Mouse (Mus musculus) ZHBTc4 (cell line): ENCODE results near the gene Cbll1.

Experiments
- DNase-seq: peaks from one replicate; pipeline ENCODE4 v3.0.0-alpha.2; 2011; ENCODE audit warnings: low read depth, low spot score

The Cbll1 gene

DNA sequence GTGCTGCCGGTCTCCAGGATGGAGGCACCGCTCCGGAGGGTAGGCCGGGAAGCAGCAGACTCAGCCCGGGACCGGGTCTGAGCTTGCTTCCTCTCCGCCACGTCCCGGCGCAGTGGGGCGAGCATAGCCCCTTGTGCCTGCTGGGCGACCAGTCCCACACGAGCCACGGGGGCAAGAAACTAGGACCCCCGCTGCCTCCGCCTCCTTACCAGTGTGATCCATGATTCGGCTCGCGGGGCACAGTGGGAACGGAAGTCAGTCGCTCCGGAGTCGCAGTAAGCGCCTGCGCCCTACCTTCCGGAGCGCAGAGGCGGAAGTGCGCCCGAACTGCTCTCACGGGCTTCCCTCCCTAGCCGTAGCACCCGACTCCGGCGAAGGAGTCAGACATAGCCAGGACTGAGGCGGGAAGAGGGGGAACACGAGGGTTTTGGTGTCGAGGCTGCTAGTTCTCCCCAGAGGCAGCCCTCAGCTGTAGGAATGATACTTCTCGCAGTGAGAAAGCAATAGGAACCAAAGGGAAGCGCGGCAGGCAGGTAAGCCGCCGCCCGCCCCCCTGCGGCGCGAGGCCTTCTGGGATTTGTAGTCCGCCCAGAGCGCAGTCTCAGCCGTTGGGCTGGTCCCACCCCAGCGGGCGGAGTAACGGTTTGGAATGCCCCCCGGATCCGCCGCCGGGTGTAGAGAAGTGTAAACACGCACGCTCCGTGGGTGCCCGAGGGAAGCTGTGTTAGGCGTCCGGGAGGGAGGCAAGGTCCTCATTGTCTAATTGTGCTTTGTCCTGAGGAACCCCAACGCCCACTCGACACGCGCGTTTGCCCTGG is at the start of gene Cbll1:
TSS of gene Cbll1 (minus strand) at position 303 of the 818 bp plus-strand sequence.
- peak; percentile 97 for DNase-seq

DNA sequence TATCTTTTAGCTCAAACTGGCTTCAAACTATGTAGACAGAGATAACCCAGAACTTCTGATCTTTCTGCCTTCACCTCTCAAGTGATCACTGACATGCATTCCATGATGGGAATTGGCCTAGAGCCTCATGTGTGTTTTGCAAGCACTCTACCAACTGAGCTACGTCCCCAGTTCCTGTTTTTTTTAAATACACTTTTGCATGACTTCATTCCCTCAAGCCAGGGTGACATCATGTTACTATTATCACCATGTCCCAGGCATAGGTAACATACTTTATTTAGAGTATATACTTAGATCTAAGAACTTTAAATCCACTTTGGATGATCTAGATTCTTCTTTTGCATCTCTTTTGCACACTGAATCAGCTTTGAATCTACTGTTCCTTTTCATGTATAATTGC is 46.6 kb upstream of the Cbll1 start:
- no peak for DNase-seq

DNA sequence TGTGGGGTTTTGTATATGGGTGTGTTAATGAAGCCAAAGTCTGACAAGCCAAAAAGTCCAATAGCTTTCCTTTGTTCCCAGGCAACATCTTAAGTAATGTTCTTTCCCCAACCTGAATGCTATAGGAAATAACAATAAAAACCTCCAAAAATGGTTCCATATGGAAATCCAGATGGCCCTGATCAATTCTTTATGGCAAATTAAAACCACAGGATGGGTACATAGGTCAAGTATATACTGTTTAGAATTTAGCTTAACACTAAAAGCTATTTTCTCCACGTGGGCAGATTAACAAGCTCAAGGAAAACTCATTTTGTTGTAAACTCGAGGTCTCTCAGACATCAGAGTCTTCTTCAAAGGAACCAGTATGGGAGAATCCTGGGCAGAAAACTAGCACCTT is 45.8 kb upstream of the Cbll1 start:
- no peak for DNase-seq

DNA sequence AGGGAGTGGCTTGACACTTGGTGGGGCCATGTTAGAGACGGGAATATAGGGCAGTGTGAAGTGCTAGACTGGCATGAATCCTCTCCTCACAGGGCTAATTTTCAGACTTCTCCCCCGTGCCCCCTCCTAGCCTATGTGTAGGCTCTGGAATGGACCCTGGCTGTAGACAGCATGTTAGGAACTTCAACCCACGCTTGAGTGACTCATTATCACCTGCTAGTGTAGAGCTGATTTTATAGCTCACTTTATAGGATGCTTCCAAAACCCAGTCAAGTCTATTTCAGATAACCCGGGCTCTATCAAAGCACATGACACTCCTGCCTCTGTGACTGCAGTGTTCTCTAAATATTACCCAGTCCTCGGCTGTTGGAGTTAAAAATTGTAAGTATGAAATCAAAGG is 42.1 kb upstream of the Cbll1 start:
- DNase-seq: no peak

GRCm38 (mm10) chr12:31539783-31540182 is 40.4 kb upstream of the Cbll1 start:
- no peak for DNase-seq

- no peak for DNase-seq
These were observed 38.3 kb upstream of the Cbll1 start for GRCm38 (mm10) chr12:31537515-31538230.

DNA sequence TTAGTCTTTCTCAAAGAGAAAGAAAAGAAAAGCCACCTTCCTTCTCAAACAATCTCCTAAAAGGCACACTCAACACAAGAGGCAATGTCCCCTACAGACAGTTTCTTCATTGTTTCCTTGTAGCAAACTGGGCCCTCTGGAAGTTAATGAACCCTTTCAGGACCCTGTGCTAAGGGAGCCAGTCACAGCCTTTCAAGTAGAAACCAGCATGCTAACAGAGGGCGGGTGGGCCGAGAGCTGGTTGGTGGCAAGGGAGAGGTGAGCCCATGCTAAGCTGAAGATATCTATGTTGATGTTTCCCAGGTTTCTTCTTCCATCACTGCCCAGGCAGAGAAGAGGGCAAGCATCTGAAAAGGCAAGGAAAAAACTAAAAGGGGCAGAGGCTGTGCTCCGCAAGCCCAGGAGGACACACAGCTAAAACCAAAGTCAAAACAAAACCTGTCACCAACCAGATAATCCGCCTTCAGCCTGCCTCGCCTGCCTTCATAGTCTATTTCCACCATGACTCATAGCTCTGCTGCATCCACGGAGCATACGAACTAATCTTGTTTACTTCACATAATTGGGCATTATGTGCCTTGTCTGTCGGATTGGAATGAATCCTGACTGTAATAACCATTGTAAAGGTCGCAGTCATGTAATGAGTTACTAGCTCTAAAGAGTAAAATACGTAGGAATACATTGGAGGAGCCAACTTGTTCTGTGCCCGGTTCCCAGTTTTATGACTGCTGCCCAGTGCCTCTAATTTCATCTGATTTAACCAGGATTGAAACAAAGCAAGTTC is 34.8 kb upstream of the Cbll1 start:
- no peak for DNase-seq

DNA sequence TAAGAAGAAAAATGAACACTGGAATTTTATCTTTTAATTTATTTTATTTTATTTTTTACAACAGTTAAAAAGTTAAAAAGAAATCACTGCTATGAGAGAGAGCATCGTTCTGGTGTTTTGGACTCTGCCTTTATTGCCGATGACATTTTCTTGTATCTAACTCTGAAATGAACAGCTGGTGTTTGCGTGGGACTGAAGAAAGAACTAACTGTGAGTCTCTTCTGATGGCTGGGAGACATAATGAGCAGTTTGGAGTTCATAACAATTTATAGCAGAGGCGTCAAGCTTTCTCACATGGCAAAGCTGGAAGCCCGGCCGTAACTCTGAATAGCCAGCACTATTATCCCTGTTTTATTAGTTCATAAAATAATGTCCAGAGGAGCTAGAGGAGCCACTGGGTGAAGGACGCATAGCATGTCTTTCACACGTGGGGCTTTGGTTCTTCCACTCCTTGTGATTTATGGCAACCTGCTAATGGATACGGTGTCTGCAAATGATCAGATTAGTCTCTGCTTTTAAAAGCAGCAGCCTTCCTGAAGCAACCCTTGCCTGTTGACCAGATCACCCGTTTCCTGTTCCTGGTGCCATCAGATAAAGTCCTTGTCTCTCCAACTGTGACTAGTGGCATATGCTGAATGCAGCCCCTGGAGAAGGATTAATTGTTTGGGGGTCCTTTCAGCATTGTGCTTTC is 33.9 kb upstream of the Cbll1 start:
- no peak for DNase-seq

GRCm38 (mm10) chr12:31532054-31532453 is 32.6 kb upstream of the Cbll1 start:
- peak; percentile 34 for DNase-seq

GRCm38 (mm10) chr12:31527407-31527806 is 28.0 kb upstream of the Cbll1 start:
- no peak for DNase-seq

- no peak for DNase-seq
These were observed 22.0 kb upstream of the Cbll1 start for GRCm38 (mm10) chr12:31521371-31521770.

DNA sequence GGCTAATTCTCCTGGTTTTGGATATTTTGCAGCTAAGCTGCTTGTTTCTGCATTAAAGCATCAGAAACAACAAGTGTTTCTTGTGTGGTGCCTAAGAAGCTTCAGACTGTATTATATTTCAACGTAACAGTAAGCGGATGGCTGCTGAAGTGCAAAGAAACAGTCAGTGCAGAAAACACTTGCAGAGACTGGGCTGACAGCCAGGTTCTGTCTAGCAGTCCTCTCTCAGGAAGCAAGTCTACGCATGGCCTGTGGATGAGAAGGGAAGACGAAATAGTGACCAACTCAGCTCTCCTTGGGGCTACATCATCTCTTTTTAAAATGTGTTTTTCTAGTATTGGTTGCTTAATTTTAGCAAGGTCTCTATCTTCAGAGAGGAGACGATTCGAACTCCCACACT is 20.7 kb upstream of the Cbll1 start:
- no peak for DNase-seq

- no peak for DNase-seq
These were observed 14.5 kb upstream of the Cbll1 start for GRCm38 (mm10) chr12:31513724-31514503.

- no peak for DNase-seq
These were observed 13.4 kb upstream of the Cbll1 start for GRCm38 (mm10) chr12:31512634-31513411.

DNA sequence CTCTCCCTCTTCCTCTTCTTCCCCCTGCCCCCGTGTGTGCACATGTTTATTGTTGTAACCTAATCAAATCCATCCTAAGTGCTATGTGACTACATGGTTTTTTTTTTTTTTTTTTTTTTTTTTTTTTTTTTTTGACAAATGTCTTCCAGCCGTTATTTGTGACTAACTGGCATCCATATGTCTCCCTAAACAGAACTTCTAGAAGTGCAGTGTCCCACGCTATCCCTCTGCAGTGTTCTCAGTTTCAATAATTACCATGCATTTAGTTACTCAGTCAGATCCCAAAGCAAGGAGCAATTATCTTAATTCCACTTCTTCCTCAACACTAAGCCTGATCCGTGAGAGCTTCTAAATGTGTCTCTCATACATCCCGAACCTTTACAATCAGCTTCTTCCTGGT is 11.8 kb upstream of the Cbll1 start:
- DNase-seq: no peak

DNA sequence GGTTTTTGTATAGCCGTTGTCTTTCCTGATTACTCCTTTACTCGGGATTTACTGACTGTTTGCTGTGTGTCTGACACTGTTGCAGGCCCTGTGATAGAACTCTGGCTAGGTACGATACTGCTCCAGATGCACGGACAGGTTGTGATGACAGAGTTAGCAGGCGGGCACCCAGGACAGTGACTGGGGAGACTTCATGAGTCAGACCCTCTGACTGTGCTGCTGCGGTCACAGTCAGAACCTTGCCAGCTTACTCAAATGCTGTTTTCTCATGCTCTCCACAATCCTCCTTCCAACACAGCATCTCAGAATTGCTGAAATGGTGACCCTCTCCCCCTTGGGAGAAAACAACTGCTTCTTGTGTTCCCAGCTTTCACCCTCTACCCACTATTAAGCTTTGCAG is 9.1 kb upstream of the Cbll1 start:
- no peak for DNase-seq

- peak; percentile 53 for DNase-seq
These were observed 8.4 kb upstream of the Cbll1 start for GRCm38 (mm10) chr12:31507718-31508364.

- DNase-seq: peak; percentile 20
These were observed 3.8 kb upstream of the Cbll1 start for GRCm38 (mm10) chr12:31503211-31503610.

GRCm38 (mm10) chr12:31501266-31501665 is 1.9 kb upstream of the Cbll1 start:
- no peak for DNase-seq

- DNase-seq: no peak
These were observed 780 bp upstream of the Cbll1 start for GRCm38 (mm10) chr12:31500196-31500595.
